Mouse (Mus musculus): ENCODE measurements around the gene Clec12b.
A peak's percentile ranks its signal among the peaks of the same experiment; 100 is the strongest.
"Not testable (repeated sequence)": the region's sequence is repeated elsewhere in the genome, so short reads cannot be mapped to it uniquely, and the experiment has no call there.

The Clec12b gene

DNA sequence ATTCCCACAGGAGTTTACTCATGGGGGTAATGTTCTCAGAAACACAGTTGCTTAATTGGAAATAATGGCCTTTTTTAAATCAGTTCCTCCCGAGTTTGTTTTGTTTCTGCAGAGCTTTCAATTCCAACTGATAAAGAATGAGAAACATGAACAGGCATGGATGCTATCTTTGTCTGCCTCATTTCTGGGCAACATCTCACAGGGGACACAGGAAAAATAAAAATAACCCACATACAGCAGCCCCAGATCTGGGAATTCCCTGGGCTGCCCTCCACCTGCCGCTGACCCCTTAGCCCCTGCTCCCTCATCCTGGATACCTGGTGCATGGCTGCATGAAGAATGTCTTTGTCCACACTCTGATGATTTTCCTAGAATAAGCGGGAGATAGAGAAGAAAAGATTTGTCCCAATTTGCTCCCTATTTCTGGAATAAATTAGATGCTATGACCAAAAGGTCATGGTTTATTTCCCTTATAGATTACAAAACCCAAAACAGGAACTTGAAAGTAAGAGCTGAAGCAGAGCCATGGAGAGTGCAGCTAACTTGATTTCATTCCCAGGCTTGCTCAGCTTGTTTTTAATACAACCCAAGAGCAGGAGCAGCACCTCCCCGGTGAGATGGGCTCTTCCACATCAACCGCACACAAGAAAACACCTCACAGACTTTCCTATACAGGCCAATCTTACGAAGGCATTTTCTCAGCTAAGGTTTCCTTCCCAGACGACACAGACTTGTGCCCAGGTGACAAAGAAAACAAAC, 16.1 kb downstream of the Clec12b start:
- DNase-seq (ENCODE audit: low read depth, low spot score), result no peak

DNA sequence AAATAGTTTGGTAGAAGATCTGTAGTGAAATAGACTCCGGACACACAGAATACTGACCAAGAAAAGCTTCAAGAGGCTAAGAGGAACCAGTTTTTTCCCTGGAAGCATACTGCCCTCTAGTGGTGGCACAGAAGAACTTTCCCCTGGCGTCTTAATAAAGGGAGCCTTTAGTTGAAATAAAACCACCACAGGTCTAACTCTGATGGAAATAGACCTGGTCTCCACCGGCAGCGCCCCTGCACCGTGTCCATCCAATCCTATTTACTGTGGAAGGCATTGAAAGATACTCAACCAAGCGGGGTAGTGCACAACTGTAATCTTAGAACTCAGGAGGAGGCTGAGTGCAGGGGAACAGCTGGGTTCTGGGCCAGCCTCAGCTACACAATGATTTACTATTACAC, 19.7 kb downstream of the Clec12b start:
- peak; percentile 13 for DNase-seq (ENCODE audit: low read depth, low spot score)

DNA sequence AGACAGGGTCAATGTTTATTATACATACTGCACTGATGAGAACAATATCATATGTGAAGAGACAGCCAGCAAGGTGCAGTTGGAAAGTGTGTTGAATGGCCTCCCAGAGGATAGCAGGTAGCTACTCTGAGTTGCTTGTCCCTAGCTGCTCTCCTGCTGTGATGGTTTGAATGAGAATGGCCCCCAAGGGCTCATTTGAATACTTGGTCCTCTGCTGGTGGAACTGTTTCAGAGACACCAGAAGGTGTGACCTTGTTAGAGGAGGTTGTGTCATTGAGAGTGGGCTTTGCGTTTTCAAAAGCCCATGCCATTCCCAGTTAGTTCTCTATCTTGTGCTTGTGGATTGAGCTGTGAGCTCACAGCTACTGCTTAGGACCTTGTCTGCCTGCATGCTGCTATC, 21.7 kb downstream of the Clec12b start:
- DNase-seq (ENCODE audit: low read depth, low spot score), result no peak

- no peak for DNase-seq (ENCODE audit: low read depth, low spot score)
Measured at GRCm38 (mm10) chr6:129359515-129359914, 26.2 kb downstream of the Clec12b start.

- no peak for DNase-seq (ENCODE audit: low read depth, low spot score)
Measured at GRCm38 (mm10) chr6:129356430-129356829, 29.2 kb downstream of the Clec12b start.

- DNase-seq (ENCODE audit: low read depth, low spot score), result no peak
Measured at GRCm38 (mm10) chr6:129355774-129356173, 29.9 kb downstream of the Clec12b start.

GRCm38 (mm10) chr6:129351091-129351490, 34.6 kb downstream of the Clec12b start:
- no peak for DNase-seq (ENCODE audit: low read depth, low spot score)

DNA sequence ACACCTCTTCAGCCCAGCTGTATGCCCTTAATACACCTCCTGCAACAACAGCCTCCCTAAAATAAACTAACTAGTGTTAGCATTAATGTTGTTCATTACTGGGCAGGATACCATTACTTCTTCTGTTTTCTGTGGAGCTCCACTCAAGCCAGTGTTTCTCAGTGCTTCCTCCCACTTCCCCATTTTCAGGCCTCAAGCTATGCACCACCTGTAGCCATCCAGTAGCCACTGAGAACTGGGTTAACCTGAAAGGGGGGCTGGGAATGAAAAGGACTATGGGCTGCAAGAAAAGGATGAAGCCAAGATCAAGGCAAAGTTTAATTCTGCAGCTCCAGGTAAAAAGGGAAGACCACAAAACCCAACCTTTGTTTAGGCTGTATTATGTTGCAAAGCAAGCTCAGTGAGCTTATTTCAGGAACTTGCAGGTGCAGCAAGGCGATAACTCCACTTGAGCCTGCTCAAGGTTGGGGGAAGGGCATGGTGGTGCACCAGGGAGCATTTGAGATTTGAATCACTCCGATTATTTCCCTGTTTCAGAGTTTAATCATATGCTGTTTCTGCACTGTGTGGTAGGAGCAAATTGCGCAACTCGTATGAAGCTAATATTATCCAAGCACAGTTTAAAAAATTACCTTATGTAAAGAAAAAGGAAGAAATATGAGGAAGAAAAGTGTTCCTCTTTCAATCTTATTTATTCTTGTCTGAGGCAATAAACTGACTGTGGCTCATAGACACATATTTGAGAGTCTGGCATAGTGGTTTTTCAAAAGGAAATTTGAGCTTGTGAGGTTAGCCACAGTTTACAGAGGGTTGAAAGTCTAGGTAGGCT, 35.9 kb downstream of the Clec12b start:
- DNase-seq (ENCODE audit: low read depth, low spot score), result no peak

DNA sequence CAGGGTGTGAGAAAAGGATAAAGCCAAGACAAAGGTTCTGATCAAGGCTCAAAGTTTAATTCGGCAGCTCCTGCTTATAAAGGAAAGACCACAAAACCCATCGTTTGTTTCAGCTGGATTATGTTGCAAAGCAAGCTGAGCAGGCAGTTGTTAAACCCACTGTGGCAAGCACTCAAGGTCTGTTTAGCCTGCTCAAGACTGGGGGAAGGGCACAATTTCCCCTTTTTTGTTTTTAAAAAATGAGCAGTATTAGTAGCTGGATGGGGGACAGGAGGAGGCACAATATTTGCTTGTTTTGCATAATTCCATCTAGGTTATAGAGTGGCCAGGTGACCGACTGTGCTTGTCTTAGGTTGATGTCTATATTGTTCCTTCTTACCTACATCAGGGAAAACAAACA, 41.3 kb downstream of the Clec12b start:
- no peak for DNase-seq (ENCODE audit: low read depth, low spot score)

DNA sequence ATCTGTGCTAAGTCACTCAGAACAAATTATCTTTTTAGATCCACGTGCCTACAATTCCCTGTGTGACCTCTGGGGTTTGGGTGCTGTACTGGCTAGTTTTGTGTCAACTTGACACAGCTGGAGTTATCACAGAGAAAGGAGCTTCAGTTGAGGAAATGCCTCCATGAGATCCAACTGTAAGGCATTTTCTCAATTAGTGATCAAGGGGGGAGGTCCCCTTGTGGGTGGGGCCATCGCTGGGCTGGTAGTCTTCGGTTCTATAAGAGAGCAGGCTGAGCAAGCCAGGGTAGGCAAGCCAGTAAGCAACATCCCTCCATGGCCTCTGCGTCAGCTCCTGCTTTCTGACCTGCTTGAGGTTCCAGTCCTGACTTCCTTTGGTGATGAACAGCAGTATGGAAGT, 43.3 kb downstream of the Clec12b start, which contains the start of gene Clec12a:
TSS of gene Clec12a (plus strand) at position 301 of the 400 bp plus-strand sequence.
- not testable (repeated sequence) for DNase-seq (ENCODE audit: low read depth, low spot score)

GRCm38 (mm10) chr6:129337751-129338150, 47.9 kb downstream of the Clec12b start:
- no peak for DNase-seq (ENCODE audit: low read depth, low spot score)

DNA sequence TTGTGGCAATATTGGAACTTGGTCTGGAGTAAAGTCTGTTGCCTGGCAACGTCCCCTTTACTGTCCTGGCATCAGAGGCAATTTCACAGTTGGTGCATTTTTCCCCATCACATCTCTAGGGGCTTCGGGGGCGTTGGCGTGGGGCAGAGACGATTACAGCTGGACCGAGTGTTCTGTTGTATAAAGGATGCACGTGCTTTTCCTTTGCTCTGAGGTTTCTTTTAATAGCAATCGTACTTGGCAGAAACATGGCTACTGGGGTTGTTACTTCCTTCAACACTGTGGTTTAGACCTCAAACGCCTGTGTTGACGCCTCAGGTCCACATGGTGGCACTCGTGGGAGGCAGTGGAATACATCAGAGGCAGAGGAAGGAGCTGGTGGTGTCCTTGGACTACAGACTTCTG, 52.0 kb downstream of the Clec12b start:
- DNase-seq (ENCODE audit: low read depth, low spot score), result no peak

- no peak for DNase-seq (ENCODE audit: low read depth, low spot score)
Measured at GRCm38 (mm10) chr6:129331610-129332009, 54.1 kb downstream of the Clec12b start, which contains the start of gene 4922502D21Rik. 4922502D21Rik (minus strand) TSS chr6:129331796.

- no peak for DNase-seq (ENCODE audit: low read depth, low spot score)
Measured at GRCm38 (mm10) chr6:129326568-129327150, 59.0 kb downstream of the Clec12b start.

DNA sequence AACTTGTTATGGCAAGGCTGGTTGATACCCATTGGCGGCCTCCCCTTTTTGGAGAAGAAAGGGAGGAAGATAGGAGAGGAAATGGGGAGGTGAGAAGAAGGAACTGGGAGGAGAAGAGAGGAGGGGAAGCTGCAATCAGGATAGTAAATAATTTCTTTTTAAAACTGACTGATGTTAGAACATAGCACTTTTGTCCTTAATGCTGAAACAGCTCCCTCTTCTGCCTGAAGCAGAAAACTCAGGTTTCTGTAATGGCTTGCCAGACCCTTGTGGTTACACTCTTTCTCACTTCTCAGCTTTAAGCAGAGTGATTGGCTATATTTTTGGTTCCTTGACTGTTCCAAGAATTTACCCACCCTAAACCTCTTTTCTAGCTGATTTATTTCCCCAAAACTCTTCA, 59.7 kb downstream of the Clec12b start:
- DNase-seq (ENCODE audit: low read depth, low spot score), result no peak

Measured in c-Kit-negative CD71-positive TER-119-positive erythroid progenitor cells, embryonic 14.5 days (primary cell).